ENCODE assay signal across 22 mouse cellular contexts in genomic region chr11:11692558-11693166, GRCm38 (mm10). TPM values are rescaled to one million over a fixed set of nuclear protein-coding genes. Genes with fewer than 3 reads are reported as not detected.
A peak's percentile ranks its signal among the peaks of the same experiment; 100 is the strongest.
DNase-seq lines count a peak whose midpoint lies in the region; ATAC-seq and TF ChIP-seq lines count a peak whose summit lies in the region.
"Had no signal": no experiment of that assay in that cellular context is flagged by ENCODE, and none has a peak within 500 bp of the region (broad histone marks: within the 10 kb centered on the region; RNA-seq: fewer than 3 reads in every experiment).

No protein-coding gene starts in this region.

- TF ChIP-seq RAD21 in CH12.LX (IDR thresholded peaks at IDR 0.05; ENCODE audit: low read depth, low read length), result no peak

- TF ChIP-seq POLR2A in CH12.LX (IDR thresholded peaks at IDR 0.05; ENCODE audit: low read depth, low read length), result peak; percentile 64

- no peak overlapping the region for H3K9ac ChIP-seq in midbrain, embryonic 11.5 days (ENCODE audit: low read length)
- no peak overlapping the region for H3K9ac ChIP-seq in midbrain, embryonic 14.5 days (replicated peaks; ENCODE audit: low read length)
- H3K9ac ChIP-seq in CH12.LX (ENCODE audit: insufficient read depth, low read depth), result peak overlapping the region; percentile 52
- no peak overlapping the region for H3K9ac ChIP-seq in liver, embryonic 12.5 days
- H3K9ac ChIP-seq: forebrain, postnatal 0 days; heart, embryonic 12.5 days; hindbrain, embryonic 15.5 days; limb, embryonic 12.5 days; neural tube, embryonic 13.5 days had no signal

- 90% methylated on average over 10 of the region's 10 CpGs for WGBS in midbrain, embryonic 11.5 days
- WGBS in midbrain, embryonic 14.5 days, result 91% methylated on average over 10 of the region's 10 CpGs
- WGBS in liver, embryonic 12.5 days (ENCODE audit: insufficient replicate concordance), result 70% methylated on average over 10 of the region's 10 CpGs

- H3K4me3 ChIP-seq in midbrain, embryonic 11.5 days (ENCODE audit: low read depth, low read length), result no peak overlapping the region
- H3K4me3 ChIP-seq in midbrain, embryonic 14.5 days (replicated peaks; ENCODE audit: low read depth, low read length), result no peak overlapping the region
- peak overlapping the region in 1 of 3 experiments; percentile 19 for H3K4me3 ChIP-seq in CH12.LX (replicated peaks in 1 of 3; ENCODE audit: low read depth in 2 of 3, low read length in 2 of 3, poor library complexity in 1 of 3)
- no peak overlapping the region for H3K4me3 ChIP-seq in liver, embryonic 12.5 days
- H3K4me3 ChIP-seq: forebrain, embryonic 10.5 days; heart, embryonic 12.5 days; hindbrain, embryonic 15.5 days; limb, embryonic 12.5 days; neural tube, embryonic 13.5 days had no signal

- H3K79me2 ChIP-seq in CH12.LX (replicated peaks; ENCODE audit: control insufficient read depth, extremely low read depth, insufficient read depth, poor library complexity, severe bottlenecking), result peaks cover 57% of the 10 kb centered on the region

- no peak overlapping the region for H3K27ac ChIP-seq in midbrain, embryonic 11.5 days (ENCODE audit: low read depth, low read length)
- no peak overlapping the region for H3K27ac ChIP-seq in midbrain, embryonic 14.5 days (replicated peaks; ENCODE audit: low read depth, low read length)
- H3K27ac ChIP-seq in CH12.LX (ENCODE audit: insufficient read depth, low read depth), result peak overlapping the region; percentile 78
- H3K27ac ChIP-seq in liver, embryonic 12.5 days, result peak overlapping the region; percentile 39; the same call in 1 of the 2 replicates
- H3K27ac ChIP-seq: forebrain, embryonic 10.5 days; hindbrain, embryonic 15.5 days; limb, embryonic 12.5 days; neural tube, embryonic 13.5 days; stomach, postnatal 0 days had no signal

- in situ Hi-C loops in CH12.LX (cut with MboI; ENCODE audit: low pct_ligation_motif_present, low pct_unique_long_range_greater_than_20kb, low sequenced_read_pairs), result loop anchor here (25.0 kb wide), 1 partner anchor 270 kb away; no protein-coding TSS in a partner anchor

- 0 out of 2 replicates have a peak, but pooled peaks have one; percentile 8 for TF ChIP-seq EP300 in CH12.LX (IDR thresholded peaks at IDR 0.05; ENCODE audit: low read length)

- no peaks in the 10 kb centered on the region for H3K36me3 ChIP-seq in midbrain, embryonic 11.5 days (ENCODE audit: control insufficient read depth, insufficient read depth, low read length)
- H3K36me3 ChIP-seq in midbrain, embryonic 14.5 days (ENCODE audit: control insufficient read depth, insufficient read depth, low read length), result no peaks in the 10 kb centered on the region
- peaks cover 0 to 17% of the 10 kb centered on the region in 2 experiments for H3K36me3 ChIP-seq in CH12.LX (replicated peaks in 1 of 2; ENCODE audit: control insufficient read depth in 1 of 2, insufficient read depth in 1 of 2, low read length in 1 of 2)
- H3K36me3 ChIP-seq in liver, embryonic 12.5 days, result peaks cover 23% of the 10 kb centered on the region
- H3K36me3 ChIP-seq: forebrain, embryonic 10.5 days; heart, embryonic 12.5 days; hindbrain, embryonic 15.5 days; limb, embryonic 12.5 days; neural tube, embryonic 13.5 days had no signal

- dilution Hi-C loops in CH12.LX (cut with MboI; ENCODE audit: extremely low pct_ligation_motif_present, extremely low pct_unique_long_range_greater_than_20kb, low sequenced_read_pairs), result no loop called here

- no peaks in the 10 kb centered on the region for H3K4me1 ChIP-seq in midbrain, embryonic 11.5 days (ENCODE audit: control insufficient read depth, insufficient read depth, low read length)
- no peaks in the 10 kb centered on the region for H3K4me1 ChIP-seq in midbrain, embryonic 14.5 days (ENCODE audit: control insufficient read depth, insufficient read depth, low read length)
- peaks cover 33 to 79% of the 10 kb centered on the region in 2 experiments for H3K4me1 ChIP-seq in CH12.LX (ENCODE audit: control insufficient read depth in 1 of 2, insufficient read depth in 2 of 2)
- H3K4me1 ChIP-seq in liver, embryonic 12.5 days, result peaks cover 89% of the 10 kb centered on the region
- H3K4me1 ChIP-seq: forebrain, embryonic 10.5 days; heart, embryonic 12.5 days; hindbrain, embryonic 15.5 days; limb, embryonic 12.5 days; neural tube, embryonic 13.5 days had no signal

- ATAC-seq in midbrain, embryonic 11.5 days (ENCODE audit: low FRiP score), result no peak
- no peak for ATAC-seq in midbrain, embryonic 14.5 days (ENCODE audit: low FRiP score, low TSS enrichment)
- no peak for ATAC-seq in liver, embryonic 12.5 days
- ATAC-seq: forebrain, postnatal 0 days; intestine, postnatal 0 days had no signal

- H3K4me2 ChIP-seq in midbrain, embryonic 11.5 days, result no peak overlapping the region
- H3K4me2 ChIP-seq in midbrain, embryonic 14.5 days (ENCODE audit: low read length), result no peak overlapping the region
- peak overlapping the region; percentile 18 for H3K4me2 ChIP-seq in CH12.LX (ENCODE audit: insufficient read depth, low read depth, poor library complexity, severe bottlenecking)
- no peak overlapping the region for H3K4me2 ChIP-seq in liver, embryonic 12.5 days
- H3K4me2 ChIP-seq: heart, embryonic 12.5 days; hindbrain, embryonic 15.5 days; limb, embryonic 12.5 days; neural tube, embryonic 13.5 days had no signal

- H3K9me3 ChIP-seq in midbrain, embryonic 11.5 days (ENCODE audit: control insufficient read depth, low read length), result no peaks in the 10 kb centered on the region
- H3K9me3 ChIP-seq in midbrain, embryonic 14.5 days (ENCODE audit: control insufficient read depth, low read length), result no peaks in the 10 kb centered on the region
- no peaks in the 10 kb centered on the region for H3K9me3 ChIP-seq in CH12.LX (replicated peaks; ENCODE audit: low read length)
- no peaks in the 10 kb centered on the region for H3K9me3 ChIP-seq in liver, embryonic 12.5 days (replicated peaks)
- H3K9me3 ChIP-seq: forebrain, embryonic 10.5 days; G1E; heart, embryonic 12.5 days; hindbrain, embryonic 15.5 days; limb, embryonic 12.5 days; neural tube, embryonic 13.5 days had no signal

- no peak for TF ChIP-seq CTCF in CH12.LX (conservative IDR thresholded peaks at IDR 0.05 in 1 of 2, IDR thresholded peaks at IDR 0.05 in 1 of 2; ENCODE audit: low read depth in 2 of 2, low read length in 2 of 2)

- DNase-seq in midbrain, embryonic 11.5 days (ENCODE audit: low spot score, missing footprints), result peak; percentile 33
- no peak for DNase-seq in midbrain, embryonic 14.5 days
- peak; percentile 61 for DNase-seq in CH12.LX (ENCODE audit: extremely low read depth)
- peak; percentile 73 for DNase-seq in naive thymus-derived CD4-positive, alpha-beta T cell, adult 2 months (ENCODE audit: low read depth)
- no peak for DNase-seq in urinary bladder, adult 18-20 months (ENCODE audit: low spot score in 2 of 2)
- no peak for DNase-seq in cerebellum, adult 11 months
- no peak for DNase-seq in kidney, adult 8-10 months
- DNase-seq: adrenal gland, postnatal 36 days; cerebellum, adult 8-10 months; forebrain, postnatal 0 days; heart, postnatal 4 days; lung, adult 2 months; right cerebral cortex, adult 18-20 months had no signal

- peaks cover 2% of the 10 kb centered on the region for H3K27me3 ChIP-seq in midbrain, embryonic 11.5 days (ENCODE audit: control insufficient read depth, insufficient read depth, low read length)
- peaks cover 5% of the 10 kb centered on the region; the same call in 1 of the 2 replicates for H3K27me3 ChIP-seq in midbrain, embryonic 14.5 days (ENCODE audit: control insufficient read depth, insufficient read depth, low read length)
- no peaks in the 10 kb centered on the region for H3K27me3 ChIP-seq in CH12.LX (replicated peaks)
- H3K27me3 ChIP-seq in liver, embryonic 12.5 days (replicated peaks), result no peaks in the 10 kb centered on the region

TF ChIP-seq in CH12.LX, 34 proteins besides CTCF, POLR2A, EP300 and RAD21 (continues in another document):
- no peak for TF ChIP-seq ZKSCAN1 (IDR thresholded peaks at IDR 0.05; ENCODE audit: borderline replicate concordance, low read depth, low read length)
- no peak for TF ChIP-seq PAX5 (IDR thresholded peaks at IDR 0.05; ENCODE audit: low read length)
- peak; percentile 45 for TF ChIP-seq BHLHE40 (IDR thresholded peaks at IDR 0.05; ENCODE audit: low read depth, low read length)
- TF ChIP-seq POLR2AphosphoS2 (IDR thresholded peaks at IDR 0.05; ENCODE audit: low read depth, low read length), result no peak; the same call in 1 of the 2 replicates
- TF ChIP-seq ZC3H11A (IDR thresholded peaks at IDR 0.05; ENCODE audit: low read depth, low read length), result no peak
- TF ChIP-seq ELF1 (IDR thresholded peaks at IDR 0.05; ENCODE audit: low read depth, low read length), result peak; percentile 56
- no peak for TF ChIP-seq JUND (conservative IDR thresholded peaks at IDR 0.05; ENCODE audit: low read depth, low read length)
- TF ChIP-seq USF2 (conservative IDR thresholded peaks at IDR 0.05; ENCODE audit: low read depth, low read length), result no peak
- no peak for TF ChIP-seq RCOR1 (conservative IDR thresholded peaks at IDR 0.05; ENCODE audit: low read depth, low read length)
- TF ChIP-seq GABPA (IDR thresholded peaks at IDR 0.05; ENCODE audit: insufficient replicate concordance, low read depth, low read length), result no peak
- no peak for TF ChIP-seq NRF1 (IDR thresholded peaks at IDR 0.05; ENCODE audit: low read depth, low read length)
- TF ChIP-seq JUN (IDR thresholded peaks at IDR 0.05; ENCODE audit: insufficient read depth, low read depth, low read length), result no peak
- peak; percentile 74; the same call in 1 of the 2 replicates for TF ChIP-seq SIN3A (IDR thresholded peaks at IDR 0.05; ENCODE audit: low read length)
- peak; percentile 41; the same call in 1 of the 2 replicates for TF ChIP-seq ZMIZ1 (IDR thresholded peaks at IDR 0.05; ENCODE audit: low read depth, low read length)
- no peak; the same call in 1 of the 2 replicates for TF ChIP-seq CHD1 (IDR thresholded peaks at IDR 0.05; ENCODE audit: low read depth, low read length)
- TF ChIP-seq HCFC1 (IDR thresholded peaks at IDR 0.05; ENCODE audit: low read depth, low read length), result no peak
- 0 out of 2 replicates have a peak, but pooled peaks have one; percentile 11 for TF ChIP-seq IRF4 (IDR thresholded peaks at IDR 0.05; ENCODE audit: low read depth, low read length)
- no peak for TF ChIP-seq KAT2A (IDR thresholded peaks at IDR 0.05; ENCODE audit: insufficient replicate concordance, low read length)
- TF ChIP-seq MYC (IDR thresholded peaks at IDR 0.05; ENCODE audit: low read depth, low read length), result peak; percentile 78
- TF ChIP-seq E2F4 (IDR thresholded peaks at IDR 0.05; ENCODE audit: insufficient replicate concordance, low read depth, low read length), result no peak
- no peak for TF ChIP-seq CHD2 (IDR thresholded peaks at IDR 0.05; ENCODE audit: low read length)

RNA-seq across cellular contexts. Expression of gene Ikzf1, which starts 7.9 kb away (rescaled TPM):
- polyA plus RNA-seq in midbrain, embryonic 11.5 days (2014; fragmentation: Nextera tagmentation; extraction: Ambion mirVana), result 2.3 and 2.7 TPM in 2 replicates
- 2.0 and 2.6 TPM in 2 replicates for polyA plus RNA-seq in midbrain, embryonic 14.5 days (2014; fragmentation: Nextera tagmentation; extraction: Ambion mirVana)
- 44.0 and 51.2 TPM in 2 replicates for total RNA-seq in CH12.LX (2012; rRNA removed)
- 27.8 and 33.1 TPM in 2 replicates for total RNA-seq in CH12.LX (2014; rRNA removed)
- 56.8 and 68.7 TPM in 2 replicates for polyA plus RNA-seq in CH12.LX (2012; ENCODE audit: insufficient read length, low read depth)
- 59.1 and 61.0 TPM in 2 replicates for polyA plus RNA-seq in liver, embryonic 12.5 days (2016; fragmentation: Nextera tagmentation; extraction: Ambion mirVana)

Comparison
In these comparisons a context has a peak if more than half of its experiments do, and no peak if none do; other contexts are left out.
1. DNase-seq: peak in midbrain, embryonic 11.5 days (single experiment), CH12.LX (single experiment) and naive thymus-derived CD4-positive, alpha-beta T cell, adult 2 months (single experiment); none in midbrain, embryonic 14.5 days (single experiment), urinary bladder, adult 18-20 months (0 of 2), cerebellum, adult 11 months (single experiment) and kidney, adult 8-10 months (0 of 2).
2. H3K27ac ChIP-seq: peak in CH12.LX (single experiment) and liver, embryonic 12.5 days (single experiment); none in midbrain, embryonic 11.5 days (single experiment) and midbrain, embryonic 14.5 days (single experiment).
3. RNA of gene Ikzf1, which starts 7.9 kb away (polyA plus RNA-seq): 56.8 to 68.7 TPM in CH12.LX and 59.1 to 61.0 TPM in liver, embryonic 12.5 days; 2.3 to 2.7 TPM in midbrain, embryonic 11.5 days and 2.0 to 2.6 TPM in midbrain, embryonic 14.5 days; every median in the first group is over 10 times any median in the second.